Mouse (Mus musculus) gastrocnemius, adult 2 months (tissue): Measurements from ENCODE around the gene Idh1. TPM values are rescaled to one million over a fixed set of nuclear protein-coding genes. Genes with fewer than 3 reads are reported as not detected.

Experiments used
- DNase-seq: peaks from one replicate; pipeline ENCODE4 v3.0.0; 2022
- H3K27ac ChIP-seq: fragments of 200-600 bp; 2 replicates; pipeline ENCODE4 v1.8.1; 2022; ENCODE audit warnings: mild to moderate bottlenecking
- H3K4me3 ChIP-seq: fragments of 200-600 bp; 2 replicates; pipeline ENCODE4 v1.8.1; 2022; ENCODE audit warnings: mild to moderate bottlenecking, moderate library complexity
- CTCF ChIP-seq: fragments of 200-600 bp; IDR thresholded peaks from 2 replicates; pipeline ENCODE4 v1.8.1; 2022; ENCODE audit warnings: antibody characterized with exemption, mild to moderate bottlenecking, moderate library complexity
- intact Hi-C: fragments of 180-260 bp; cut with DNase I; formaldehyde crosslinking; loops from one replicate; pipeline ENCODE4 v1.15.1; 2025
- total RNA-seq, 2 experiments: library from RNA; stranded (reverse); gene quantifications; 2 replicates each; pipeline ENCODE4 v1.2.3; 2021

The Idh1 gene
- total RNA-seq, 2 experiments from 2014 or later = 22.6 to 24.8 TPM

DNA sequence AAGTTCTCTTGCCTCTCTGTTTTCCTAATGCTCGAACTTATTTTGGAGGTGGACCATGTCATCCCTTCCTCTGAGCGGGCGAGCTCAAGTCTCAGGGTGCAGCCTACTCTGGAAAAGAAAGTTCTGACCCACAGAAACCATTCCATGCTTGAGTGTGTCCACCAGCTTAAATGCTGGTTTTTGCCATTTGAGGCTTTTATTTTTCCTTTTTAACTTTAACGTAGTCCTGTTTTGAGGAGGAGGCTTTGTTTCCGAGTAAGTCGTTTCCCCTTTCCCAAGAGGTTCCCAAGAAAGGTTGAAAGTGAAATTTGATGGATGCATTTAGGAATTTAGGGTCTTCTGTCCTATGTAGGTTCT, 752 bp upstream of the Idh1 start:
- DNase-seq = no peak
- intact Hi-C loops = loop anchor here (5.0 to 10.0 kb wide), 3 partner anchors 232 to 1848 kb away; partner anchors contain the start of genes Fzd5, Lancl1 and Plekhm3
- TF ChIP-seq CTCF = no peak
- H3K27ac ChIP-seq = peak overlapping the region; percentile 94
- peak overlapping the region; percentile 98 for H3K4me3 ChIP-seq

DNA sequence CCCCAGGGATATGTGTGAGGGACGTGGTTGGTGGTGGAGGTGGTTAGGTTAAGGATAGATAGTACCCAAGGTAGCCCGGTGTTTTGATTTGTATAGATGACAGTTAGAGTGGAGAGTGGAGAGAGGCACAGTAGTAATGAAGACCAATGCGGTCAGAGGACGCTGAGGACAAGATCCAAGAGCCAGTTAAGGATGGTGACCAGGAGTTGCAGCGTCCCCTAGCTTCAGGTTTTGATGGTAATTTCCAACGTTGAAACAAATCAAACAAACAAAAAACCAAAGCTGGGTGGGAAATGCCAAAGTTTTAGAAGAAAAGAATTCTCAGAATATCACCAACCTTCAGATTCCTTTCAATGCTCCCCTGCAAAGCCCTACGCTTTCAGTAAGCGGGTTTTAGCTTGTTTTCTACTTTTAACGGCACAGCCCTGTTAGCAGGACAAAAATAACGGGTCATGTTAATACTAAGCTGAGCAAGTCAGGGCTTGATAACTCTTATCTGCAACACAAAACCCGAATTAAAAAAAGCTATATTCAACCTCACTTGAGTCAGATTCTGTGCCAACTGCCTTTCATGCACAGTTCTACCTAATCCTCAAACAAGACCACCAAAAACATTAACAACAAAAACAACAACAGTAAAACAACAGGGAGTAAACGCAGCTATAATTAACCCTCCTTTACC, 635 bp downstream of the Idh1 start:
- H3K4me3 ChIP-seq = peak overlapping the region; percentile 98
- peak overlapping the region; percentile 94 for H3K27ac ChIP-seq
- peak; percentile 63 for TF ChIP-seq CTCF
- intact Hi-C loops = loop anchor here (5.0 to 10.0 kb wide), 3 partner anchors 231 to 1849 kb away; partner anchors contain the start of genes Fzd5, Lancl1 and Plekhm3
- DNase-seq = peak; percentile 35

- intact Hi-C loops = loop anchor here (5.0 to 10.0 kb wide), 3 partner anchors 230 to 1850 kb away; partner anchors contain the start of genes Fzd5, Lancl1 and Plekhm3
- Histone ChIP-seq H3K27ac (peak overlapping the region; percentile 94; the same call in 1 of the 2 replicates), H3K4me3 (no peak overlapping the region)
- no peak for TF ChIP-seq CTCF
- no peak for DNase-seq
Measured at GRCm38 (mm10) chr1:65185011-65185410, 1.3 kb downstream of the Idh1 start.

DNA sequence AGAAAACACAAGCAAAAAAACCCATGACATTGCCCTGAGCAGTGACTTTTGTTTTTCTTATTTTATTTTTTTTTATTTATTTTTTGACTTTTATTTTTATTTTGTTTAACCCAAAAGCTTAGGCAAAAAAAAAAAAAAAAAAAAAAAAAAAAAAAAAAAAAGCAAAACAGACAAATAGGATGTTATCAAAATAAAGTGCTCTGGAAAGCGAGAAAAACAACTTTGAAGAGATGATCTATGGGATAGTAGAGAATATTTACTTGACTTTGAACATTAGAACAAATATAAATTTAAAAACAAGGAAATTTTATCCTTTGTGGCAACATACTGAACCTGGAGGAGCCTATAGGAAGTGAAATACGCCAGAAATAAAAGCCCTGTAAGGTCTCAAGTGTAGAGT, 2.3 kb downstream of the Idh1 start:
- intact Hi-C loops = loop anchor here (10.0 kb wide), 2 partner anchors 229 to 1851 kb away; partner anchors contain the start of genes Lancl1 and Plekhm3
- DNase-seq = no peak
- Histone ChIP-seq H3K27ac (no peak overlapping the region), H3K4me3 (no peak overlapping the region)
- no peak for TF ChIP-seq CTCF

GRCm38 (mm10) chr1:65181459-65181858, 4.8 kb downstream of the Idh1 start:
- H3K4me3 ChIP-seq = no peak overlapping the region
- no peak for DNase-seq
- no peak for TF ChIP-seq CTCF
- no peak overlapping the region for H3K27ac ChIP-seq
- intact Hi-C loops = loop anchor here (10.0 kb wide), 2 partner anchors 227 to 1853 kb away; partner anchors contain the start of genes Lancl1 and Plekhm3

DNA sequence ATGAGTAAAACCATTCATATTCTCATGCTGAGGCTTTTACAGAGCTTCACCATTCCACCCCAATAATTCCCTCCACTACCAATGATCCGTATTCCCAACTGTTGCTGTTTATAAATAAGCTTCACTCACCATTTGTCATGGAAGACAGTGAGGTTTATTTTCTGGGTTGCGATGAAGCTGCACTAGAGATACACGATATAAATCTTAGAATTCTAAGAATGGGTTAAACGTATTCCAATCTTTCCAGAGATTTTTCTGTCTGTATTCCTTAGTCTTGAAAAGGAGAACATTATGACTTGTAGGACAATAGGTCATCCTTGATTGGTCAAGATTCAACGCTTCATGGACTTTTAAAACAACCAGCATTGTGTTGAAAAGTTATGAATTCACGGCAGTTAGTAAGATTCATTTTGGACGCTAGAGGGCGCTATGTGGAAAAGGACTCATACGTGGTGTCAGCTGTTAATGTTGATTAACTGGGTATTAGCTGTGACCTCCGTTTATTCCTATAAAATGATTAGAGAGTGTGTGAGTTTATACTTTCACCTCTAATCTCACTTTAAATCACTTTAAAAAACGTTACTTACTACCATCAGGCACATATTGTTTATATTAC, 6.6 kb downstream of the Idh1 start:
- TF ChIP-seq CTCF = peak; percentile 83
- DNase-seq = no peak
- intact Hi-C loops = loop anchor here (1.0 to 10.0 kb wide), 6 partner anchors 67 to 1855 kb away; partner anchors contain the start of genes Lancl1, Mettl21a and Plekhm3
- H3K4me3 ChIP-seq = peak overlapping the region; percentile 81
- H3K27ac ChIP-seq = peak overlapping the region; percentile 96

DNA sequence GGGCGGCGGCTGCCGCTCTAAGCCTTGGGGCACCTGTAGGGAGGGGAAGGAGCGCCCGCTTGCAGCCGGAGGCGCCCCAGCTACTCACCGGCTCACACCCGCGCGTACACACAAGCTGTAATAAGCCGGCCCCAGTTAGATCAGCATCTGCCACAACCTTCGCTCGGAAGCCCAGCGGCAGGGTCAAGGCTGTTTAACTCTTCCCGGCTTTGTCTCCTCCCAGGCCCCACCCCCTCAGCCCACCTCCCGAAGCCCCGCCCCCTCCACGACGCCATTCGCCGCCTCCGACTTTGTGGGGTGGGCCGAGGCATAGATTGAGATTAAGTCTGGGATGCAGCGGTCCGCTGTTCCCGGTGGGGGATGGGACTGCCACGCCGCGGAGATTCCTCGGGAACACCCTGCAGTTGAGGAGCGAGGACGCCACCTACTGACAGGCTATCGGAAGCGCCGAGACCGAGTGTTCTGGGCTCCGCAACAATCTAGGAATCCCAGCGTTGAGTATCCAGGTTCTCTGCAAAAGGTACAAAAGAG, 7.3 kb downstream of the Idh1 start:
- DNase-seq = peak; percentile 99
- TF ChIP-seq CTCF = peak; percentile 85
- intact Hi-C loops = loop anchor here (1.0 to 5.0 kb wide), 4 partner anchors 67 to 562 kb away; partner anchors contain the start of gene Mettl21a
- Histone ChIP-seq H3K4me3 (peak overlapping the region; percentile 81), H3K27ac (peak overlapping the region; percentile 96)

- H3K4me3 ChIP-seq = peak overlapping the region; percentile 81
- peak overlapping the region; percentile 96 for H3K27ac ChIP-seq
- peak; percentile 85 for TF ChIP-seq CTCF
- intact Hi-C loops = loop anchor here (2.0 to 5.0 kb wide), 3 partner anchors 90 to 561 kb away; partner anchors contain the start of gene Mettl21a
- DNase-seq = peak; percentile 97
Measured at GRCm38 (mm10) chr1:65178126-65178901, 8.0 kb downstream of the Idh1 start.

DNA sequence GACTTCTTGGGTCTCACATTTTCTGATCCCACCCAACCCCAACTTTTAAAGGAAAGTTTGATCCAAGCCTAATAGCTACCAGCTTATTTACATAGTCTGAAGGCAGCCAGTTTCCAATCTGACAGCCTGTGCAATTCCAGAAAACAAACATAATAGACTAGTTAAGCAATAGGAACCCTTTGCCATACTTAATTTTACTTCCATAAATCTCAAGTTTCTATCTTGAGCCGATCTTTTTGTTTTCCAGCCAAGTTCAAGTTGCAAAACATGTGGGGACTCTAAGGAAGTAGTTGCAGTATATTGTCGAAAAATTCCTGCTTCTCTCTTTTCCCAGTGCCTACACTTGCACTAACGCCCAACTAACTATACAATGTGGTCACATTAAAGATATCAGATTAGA, 8.8 kb downstream of the Idh1 start:
- Histone ChIP-seq H3K4me3 (peak overlapping the region; percentile 81), H3K27ac (peak overlapping the region; percentile 96)
- TF ChIP-seq CTCF = no peak
- no peak for DNase-seq
- intact Hi-C loops = loop anchor here (5.0 kb wide), 1 partner anchor 560 kb away; the partner anchor contains the start of gene Mettl21a

GRCm38 (mm10) chr1:65176912-65177311, 9.4 kb downstream of the Idh1 start:
- no peak for DNase-seq
- TF ChIP-seq CTCF = no peak
- H3K4me3 ChIP-seq = peak overlapping the region; percentile 81
- H3K27ac ChIP-seq = peak overlapping the region; percentile 96
- intact Hi-C loops = loop anchor here (5.0 kb wide), 1 partner anchor 560 kb away; the partner anchor contains the start of gene Mettl21a

DNA sequence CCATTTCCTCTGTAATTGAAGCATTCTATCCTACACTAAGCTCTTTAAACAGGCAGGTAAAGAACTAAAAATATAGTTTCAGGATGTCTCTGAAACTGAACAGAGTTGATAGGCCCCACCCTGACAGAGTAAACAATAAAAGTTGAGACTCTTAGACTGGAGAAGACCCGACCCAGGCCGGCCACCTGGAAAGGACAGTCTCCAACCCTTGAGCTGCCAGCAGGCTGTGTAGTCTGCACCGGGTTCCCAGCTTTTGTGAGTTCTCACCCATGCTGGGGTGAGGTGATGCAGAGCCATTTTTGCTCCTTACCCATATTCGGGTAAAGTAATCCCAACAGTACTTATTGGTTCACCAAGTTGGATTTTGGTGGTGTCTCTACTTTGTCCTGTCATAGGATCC, 10.1 kb downstream of the Idh1 start:
- intact Hi-C loops = loop anchor here (5.0 kb wide), 1 partner anchor 559 kb away; the partner anchor contains the start of gene Mettl21a
- no peak for TF ChIP-seq CTCF
- no peak for DNase-seq
- peak overlapping the region; percentile 96 for H3K27ac ChIP-seq
- H3K4me3 ChIP-seq = peak overlapping the region; percentile 81

- intact Hi-C loops = no loop called here
- Histone ChIP-seq H3K4me3 (no peak overlapping the region), H3K27ac (no peak overlapping the region)
- TF ChIP-seq CTCF = no peak
- no peak for DNase-seq
Measured at GRCm38 (mm10) chr1:65173716-65174115, 12.6 kb downstream of the Idh1 start.
